Mouse (Mus musculus) layer of hippocampus, adult 8-10 months (tissue): ENCODE data around the gene Hoxd4. TPM values are rescaled to one million over a fixed set of nuclear protein-coding genes. Genes with fewer than 3 reads are reported as not detected.

Source experiments
- DNase-seq, 2 experiments: peaks; one replicate each; pipeline ENCODE4 v3.0.0; 2022; ENCODE audit warnings: low spot score in 2 of 2
- microRNA-seq, 2 experiments: library from miRNA; unstranded; fragments of <30 nt; microRNA quantifications; one replicate each; pipeline ENCODE4 v1.2.0; 2022
- total RNA-seq, 4 experiments: library from RNA; stranded (reverse); gene quantifications; 2 replicates each; pipeline ENCODE4 v1.2.4; 2022

Gene Hoxd4
- total RNA-seq, 4 experiments from 2014 or later, result not detected

- DNase-seq, result no peak
Measured at GRCm38 (mm10) chr2:74774359-74774758, 62.6 kb downstream of the Hoxd4 start.

DNA sequence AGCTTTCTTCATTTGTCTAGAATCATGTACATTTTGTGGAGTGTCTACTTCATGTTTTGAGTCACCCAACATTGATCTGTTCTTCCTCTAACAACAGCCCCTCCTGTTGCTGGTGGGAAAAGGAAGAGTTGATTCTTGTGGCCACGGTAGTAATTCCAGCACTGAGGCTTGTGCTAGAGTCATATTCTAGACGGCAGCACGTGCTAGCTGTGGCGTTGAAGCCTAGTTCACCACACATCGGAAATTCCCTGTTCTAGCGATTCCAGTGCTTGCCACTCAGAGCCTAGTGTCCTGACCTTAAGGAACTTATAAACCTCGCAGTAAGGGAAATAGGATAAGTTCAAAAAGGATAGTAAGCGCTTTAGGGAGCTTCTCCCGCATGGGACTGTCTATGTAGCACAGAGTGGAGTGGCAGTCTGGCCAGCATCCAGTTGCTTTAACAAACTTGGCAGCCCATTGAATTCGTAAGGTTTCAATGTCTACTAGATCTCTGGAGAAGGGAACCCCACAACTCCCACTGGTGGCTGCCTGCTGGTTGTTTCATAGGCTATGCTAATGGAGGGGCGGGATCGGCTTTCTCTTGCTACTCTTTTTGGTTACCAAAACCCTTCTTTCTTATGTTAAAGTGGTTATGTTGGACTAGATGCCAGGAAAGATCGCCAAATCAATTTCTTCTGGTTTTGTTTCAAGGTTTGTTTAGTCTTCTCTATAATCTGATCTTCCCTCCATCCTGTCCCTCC, 66.0 kb downstream of the Hoxd4 start:
- DNase-seq, result no peak

Small RNAs within 50 kb of the gene (microRNA-seq; reads per million reads assigned to microRNA genes)
- 0 reads per million in 2 experiments for gene Gm44463
- 71.1 to 114 reads per million in 2 experiments for gene Mir10b

Other genes with a start within 250 kb of the Hoxd4 start
- gene Lnpk, start 132.5 kb upstream of the Hoxd4 start, total RNA-seq, result 10 to 100 TPM; 49.6 to 66.6 (median 60.5) TPM
- gene Evx2, start 52.4 kb upstream of the Hoxd4 start, total RNA-seq, result not detected
- not detected for gene Hoxd13, start 43.6 kb upstream of the Hoxd4 start, total RNA-seq
- gene Hoxd12, start 36.9 kb upstream of the Hoxd4 start, total RNA-seq, result not detected
- not detected for gene Hoxd11, start 32.4 kb upstream of the Hoxd4 start, total RNA-seq
- not detected for gene Hoxd10, start 20.0 kb upstream of the Hoxd4 start, total RNA-seq
- not detected for gene Hoxd9, start 14.2 kb upstream of the Hoxd4 start, total RNA-seq
- not detected for gene Hoxd8, start 7.3 kb upstream of the Hoxd4 start, total RNA-seq
- gene Hoxd3, start within 50 bp of the Hoxd4 start, total RNA-seq, result not detected
- gene Gm28230, start 14.8 kb downstream of the Hoxd4 start, total RNA-seq, result not detected
- under 1 TPM in 2 of 4 experiments, not detected in 2; 0.17 to 0.27 TPM for gene Hoxd1, start 51.1 kb downstream of the Hoxd4 start, total RNA-seq
- 10 to 100 TPM; 41.0 to 46.5 (median 43.9) TPM for gene Mtx2, start 113.9 kb downstream of the Hoxd4 start, total RNA-seq